Mouse (Mus musculus) left cerebral cortex, postnatal 10 days (tissue): Measurements from ENCODE around the gene Rfxank. TPM values are rescaled to one million over a fixed set of nuclear protein-coding genes. Genes with fewer than 3 reads are reported as not detected.

Experiments used
- microRNA-seq: library from miRNA; unstranded; fragments of <30 nt; microRNA quantifications from one replicate; pipeline ENCODE4 v1.2.0, GENCODE M21; 2022
- total RNA-seq, 2 experiments: library from RNA; stranded (reverse); gene quantifications; 2 replicates each; pipeline ENCODE4 v1.2.3; 2021

Gene Rfxank
- total RNA-seq, 2 experiments from 2014 or later = 8.3 to 10.9 TPM

Small RNA genes lying within 50 kb of the gene (microRNA-seq; reads per million reads assigned to microRNA genes)
- 19.5 reads per million, percentile 39 among the genes with 10 or more reads in this experiment for gene Mir7066

Other genes starting within 250 kb of the Rfxank start
- under 1 TPM; 0.26 to 0.53 TPM for gene Tssk6, start 237.0 kb downstream of the Rfxank start, total RNA-seq
- 100 to 1,000 TPM; 111 to 119 TPM for gene Ndufa13, start 236.6 kb downstream of the Rfxank start, total RNA-seq
- gene Yjefn3, start 236.4 kb downstream of the Rfxank start, total RNA-seq = 10 to 100 TPM; 16.9 to 17.5 TPM
- 10 to 100 TPM; 24.8 to 30.0 TPM for gene Gatad2a, start 142.8 kb downstream of the Rfxank start, total RNA-seq
- gene Mau2, start 96.4 kb downstream of the Rfxank start, total RNA-seq = 10 to 100 TPM; 81.6 to 82.9 TPM
- gene Sugp1, start 96.3 kb downstream of the Rfxank start, total RNA-seq = 10 to 100 TPM; 51.6 to 56.7 TPM
- 1 to 10 TPM; 1.4 TPM for gene Tm6sf2, start 66.2 kb downstream of the Rfxank start, total RNA-seq
- 1 to 10 TPM; 3.0 to 6.5 TPM for gene Hapln4, start 55.7 kb downstream of the Rfxank start, total RNA-seq
- gene Ncan, start 18.3 kb downstream of the Rfxank start, total RNA-seq = 100 to 1,000 TPM; 392 to 416 TPM
- gene Nr2c2ap, start 7.8 kb downstream of the Rfxank start, total RNA-seq = 10 to 100 TPM; 32.7 to 33.6 TPM
- gene Borcs8, start 345 bp upstream of the Rfxank start, total RNA-seq = 10 to 100 TPM; 40.7 to 42.3 TPM
- under 1 TPM in 1 of 2 experiments, not detected in 1; 0.59 TPM for gene Mef2b, start 557 bp upstream of the Rfxank start, total RNA-seq
- gene Tmem161a, start 33.2 kb upstream of the Rfxank start, total RNA-seq = 10 to 100 TPM; 49.0 to 55.7 TPM
- gene Slc25a42, start 73.2 kb upstream of the Rfxank start, total RNA-seq = 10 to 100 TPM; 26.1 to 26.6 TPM
- gene Sugp2, start 95.1 kb upstream of the Rfxank start, total RNA-seq = 100 to 1,000 TPM; 134 to 140 TPM
- gene Armc6, start 95.3 kb upstream of the Rfxank start, total RNA-seq = 10 to 100 TPM; 84.6 to 85.4 TPM
- 1 to 10 TPM; 7.9 to 9.4 TPM for gene Homer3, start 143.7 kb upstream of the Rfxank start, total RNA-seq
- 10 to 100 TPM; 64.9 to 65.2 TPM for gene Ddx49, start 163.3 kb upstream of the Rfxank start, total RNA-seq
- gene Cope, start 163.4 kb upstream of the Rfxank start, total RNA-seq = 100 to 1,000 TPM; 124 to 134 TPM
- 10 to 100 TPM; 97.9 to 98.4 TPM for gene Cers1, start 176.6 kb upstream of the Rfxank start, total RNA-seq
- gene Gdf1, start 190.7 kb upstream of the Rfxank start, total RNA-seq = 10 to 100 TPM in 1 of 2 experiments, 1 to 10 TPM in 1; 6.6 to 13.0 TPM
- gene Upf1, start 214.1 kb upstream of the Rfxank start, total RNA-seq = 10 to 100 TPM; 46.9 to 48.1 TPM
- gene Comp, start 234.4 kb upstream of the Rfxank start, total RNA-seq = under 1 TPM in 1 of 2 experiments, not detected in 1; 0.14 TPM